Mouse (Mus musculus): ENCODE data around the gene Dlg2. TPM values are rescaled to one million over a fixed set of nuclear protein-coding genes. Genes with fewer than 3 reads are reported as not detected.

Dlg2 gene
- polyA plus RNA-seq, 1 experiment from 2014 or later = 28.5 TPM

DNA sequence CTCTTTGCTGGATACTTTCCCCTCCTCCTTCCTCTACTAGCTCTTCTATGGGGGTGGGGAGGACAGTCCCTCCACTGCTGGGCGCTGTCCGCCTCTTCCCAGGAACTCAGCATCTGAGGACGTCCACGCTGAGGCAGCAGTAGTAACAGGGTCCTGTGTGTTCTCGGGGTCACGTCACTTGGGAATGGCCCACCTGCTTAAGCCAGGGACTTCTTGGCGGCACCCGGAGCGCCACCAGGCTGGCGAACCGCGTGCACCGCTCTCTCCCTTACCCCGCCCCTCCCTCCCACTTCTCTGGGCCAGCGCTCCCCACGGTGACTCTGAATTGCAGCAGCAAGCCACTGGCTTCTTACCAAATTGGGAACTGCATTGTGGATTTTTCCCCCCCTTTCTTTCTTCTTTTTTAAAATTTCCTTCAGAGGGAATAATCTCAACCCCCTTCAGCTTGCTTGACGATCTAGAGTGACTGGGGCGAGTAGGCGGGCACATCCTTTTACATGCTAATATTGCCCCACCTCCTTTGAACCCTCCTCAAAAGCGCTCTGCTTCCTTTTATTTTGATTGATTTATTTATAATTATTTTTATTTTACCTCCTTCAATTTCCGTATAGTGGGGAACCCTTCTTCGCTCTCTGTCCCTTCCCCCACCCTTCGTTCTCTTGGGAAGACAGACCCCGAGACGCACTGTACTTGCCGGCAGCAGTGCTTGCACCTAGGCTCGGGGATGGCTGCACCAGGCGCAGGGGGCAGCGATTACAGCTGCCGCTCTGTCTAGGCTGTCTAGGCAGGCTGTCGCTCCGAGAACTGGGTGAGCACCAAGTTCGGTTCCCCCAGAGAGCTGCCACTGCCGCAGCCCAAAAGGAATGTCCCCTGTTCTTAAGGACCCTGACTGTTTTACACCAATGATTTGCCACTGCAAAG, 785.8 kb downstream of the Dlg2 start:
- H3K4me3 ChIP-seq = peak overlapping the region; percentile 60
- H3K36me3 ChIP-seq = no peaks in the 10 kb centered on the region
- H3K9ac ChIP-seq = peak overlapping the region; percentile 61
- peaks cover 8% of the 10 kb centered on the region; the same call in 1 of the 2 replicates for H3K4me1 ChIP-seq (replicated peaks)
- H3K27ac ChIP-seq (replicated peaks) = peak overlapping the region; percentile 73
- H3K9me3 ChIP-seq = no peaks in the 10 kb centered on the region
- under 1% methylated on average over 34 of the region's 34 CpGs for WGBS
- H3K4me2 ChIP-seq = peak overlapping the region; percentile 73
- H3K27me3 ChIP-seq = no peaks in the 10 kb centered on the region
- peak; percentile 93 for ATAC-seq (ENCODE audit: low FRiP score, low read depth)

DNA sequence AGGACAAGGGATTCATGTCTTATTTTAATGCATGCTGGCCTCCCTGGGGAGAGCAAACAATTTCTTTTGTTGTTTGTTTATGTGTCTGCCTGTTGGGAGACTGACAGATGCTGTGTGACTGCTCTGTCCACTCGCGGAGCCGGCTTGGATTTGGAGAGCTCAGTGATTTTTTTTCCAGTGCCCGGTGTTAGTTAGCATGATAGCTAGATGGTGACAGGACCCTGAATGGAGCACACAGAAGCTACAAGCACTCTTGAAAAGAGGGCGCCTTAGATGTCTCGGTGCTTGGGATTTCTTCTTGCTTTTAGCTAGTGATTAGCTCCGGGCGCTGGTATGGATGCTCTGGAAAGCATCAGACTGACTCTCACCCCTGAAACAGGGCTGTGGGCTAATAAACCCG, 786.5 kb downstream of the Dlg2 start:
- no peaks in the 10 kb centered on the region for H3K36me3 ChIP-seq
- H3K9me3 ChIP-seq = no peaks in the 10 kb centered on the region
- WGBS = 5% methylated on average over 9 of the region's 9 CpGs
- H3K27me3 ChIP-seq = no peaks in the 10 kb centered on the region
- peak overlapping the region; percentile 73 for H3K4me2 ChIP-seq
- H3K27ac ChIP-seq (replicated peaks) = peak overlapping the region; percentile 73
- H3K4me1 ChIP-seq (replicated peaks) = peaks cover 8% of the 10 kb centered on the region; the same call in 1 of the 2 replicates
- H3K9ac ChIP-seq = peak overlapping the region; percentile 61
- ATAC-seq (ENCODE audit: low FRiP score, low read depth) = peak; percentile 16; the same call in 1 of the 2 replicates
- H3K4me3 ChIP-seq = peak overlapping the region; percentile 60

DNA sequence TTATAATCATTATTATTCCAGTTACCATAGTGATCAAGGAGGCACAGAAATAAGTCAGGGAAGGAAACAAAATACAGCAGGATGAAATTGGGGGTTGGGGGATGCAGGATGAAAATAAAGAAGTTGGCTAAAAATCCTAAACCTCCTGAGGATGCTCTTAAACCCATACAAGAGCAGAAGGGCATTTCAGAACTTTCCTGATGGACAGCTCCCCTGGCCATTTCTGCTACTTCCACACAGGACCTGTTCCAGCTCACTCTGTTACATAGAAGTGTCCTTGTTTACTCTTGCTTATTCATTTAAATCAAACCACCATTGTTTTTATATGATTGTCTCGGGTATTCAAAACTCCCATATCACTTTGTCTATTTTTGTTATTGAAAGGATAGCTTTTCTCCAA, 791.3 kb downstream of the Dlg2 start:
- Histone ChIP-seq H3K4me3 (no peak overlapping the region), H3K9me3 (no peaks in the 10 kb centered on the region), H3K27ac (replicated peaks) (no peak overlapping the region), H3K9ac (no peak overlapping the region), H3K4me1 (replicated peaks) (no peaks in the 10 kb centered on the region; the same call in 1 of the 2 replicates), H3K36me3 (no peaks in the 10 kb centered on the region), H3K4me2 (no peak overlapping the region), H3K27me3 (no peaks in the 10 kb centered on the region)
- WGBS = 43% methylated on average over 1 of the region's 1 CpGs
- ATAC-seq (ENCODE audit: low FRiP score, low read depth) = no peak

DNA sequence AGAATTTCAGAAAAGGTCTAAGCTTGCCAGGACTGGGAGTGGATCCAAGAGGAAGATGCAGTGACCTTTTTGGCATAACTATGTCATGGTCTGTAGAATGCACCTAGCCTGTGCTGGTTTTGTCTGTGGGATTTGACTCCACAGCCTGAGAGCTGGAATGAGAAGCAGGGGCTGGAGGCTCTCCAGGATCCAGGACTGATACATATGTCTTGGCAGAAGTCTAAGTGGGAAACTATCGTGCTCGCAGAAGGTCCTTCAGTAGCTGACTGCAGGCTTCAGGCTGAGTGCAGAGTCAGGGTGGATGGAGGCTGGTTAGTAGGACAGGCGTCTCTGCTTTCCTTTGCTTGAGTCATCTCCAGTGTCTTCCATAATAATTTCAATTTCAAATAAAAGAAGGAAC, 807.7 kb downstream of the Dlg2 start:
- no peaks in the 10 kb centered on the region for H3K36me3 ChIP-seq
- H3K9ac ChIP-seq = no peak overlapping the region
- H3K27ac ChIP-seq (replicated peaks) = no peak overlapping the region
- no peaks in the 10 kb centered on the region for H3K4me1 ChIP-seq (replicated peaks)
- no peak overlapping the region for H3K4me3 ChIP-seq
- no peak overlapping the region for H3K4me2 ChIP-seq
- no peaks in the 10 kb centered on the region for H3K27me3 ChIP-seq
- no peak for ATAC-seq (ENCODE audit: low FRiP score, low read depth)
- 86% methylated on average over 3 of the region's 3 CpGs for WGBS
- no peaks in the 10 kb centered on the region for H3K9me3 ChIP-seq

DNA sequence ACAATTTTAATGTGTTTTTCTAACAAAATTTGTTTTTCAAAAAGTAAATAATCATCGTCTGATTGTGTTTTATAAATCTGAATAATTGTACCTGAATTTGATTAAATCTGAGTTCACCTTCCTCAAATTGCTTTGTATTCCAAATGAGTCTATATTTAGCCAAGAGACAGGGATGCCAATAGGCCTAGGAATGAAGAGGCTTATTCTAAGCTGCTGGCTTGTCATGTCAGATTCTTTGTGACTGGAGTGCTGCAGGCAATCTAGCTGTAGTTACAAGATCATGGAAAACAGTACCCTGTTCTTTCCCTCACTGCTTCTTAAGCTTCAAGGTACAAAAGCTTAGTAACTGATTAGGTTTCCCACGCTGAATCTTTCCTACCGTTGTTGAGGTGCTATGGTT, 811.9 kb downstream of the Dlg2 start:
- no peaks in the 10 kb centered on the region for H3K9me3 ChIP-seq
- no peak for ATAC-seq (ENCODE audit: low FRiP score, low read depth)
- 76% methylated on average over 3 of the region's 3 CpGs for WGBS
- no peaks in the 10 kb centered on the region for H3K27me3 ChIP-seq
- H3K4me1 ChIP-seq (replicated peaks) = no peaks in the 10 kb centered on the region
- H3K4me3 ChIP-seq = no peak overlapping the region
- no peak overlapping the region for H3K27ac ChIP-seq (replicated peaks)
- no peaks in the 10 kb centered on the region for H3K36me3 ChIP-seq
- no peak overlapping the region for H3K4me2 ChIP-seq
- H3K9ac ChIP-seq = no peak overlapping the region

DNA sequence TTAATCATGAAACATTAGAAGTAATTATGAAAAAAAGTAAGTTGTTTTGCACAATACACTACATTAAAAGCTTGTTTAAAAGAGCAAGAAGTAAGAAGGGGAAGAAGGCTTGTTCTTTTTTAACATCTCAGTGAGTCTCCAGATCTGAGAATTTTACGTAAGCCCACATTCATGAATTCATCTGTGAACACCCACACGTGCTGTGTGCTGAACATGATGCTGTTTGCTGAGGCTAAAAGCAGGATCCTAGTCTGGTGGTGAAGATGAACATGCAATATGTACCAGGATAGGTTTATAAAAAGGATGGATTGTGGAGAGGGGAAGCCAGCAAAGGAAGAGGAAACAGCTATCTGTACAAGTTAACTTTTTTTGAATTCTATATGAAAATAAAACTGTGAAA, 819.7 kb downstream of the Dlg2 start:
- H3K4me3 ChIP-seq = no peak overlapping the region
- no peaks in the 10 kb centered on the region for H3K27me3 ChIP-seq
- WGBS = 80% methylated on average over 2 of the region's 2 CpGs
- H3K9me3 ChIP-seq = no peaks in the 10 kb centered on the region
- H3K9ac ChIP-seq = no peak overlapping the region
- H3K4me1 ChIP-seq (replicated peaks) = no peaks in the 10 kb centered on the region
- H3K27ac ChIP-seq (replicated peaks) = no peak overlapping the region
- ATAC-seq (ENCODE audit: low FRiP score, low read depth) = no peak
- H3K36me3 ChIP-seq = no peaks in the 10 kb centered on the region
- no peak overlapping the region for H3K4me2 ChIP-seq

DNA sequence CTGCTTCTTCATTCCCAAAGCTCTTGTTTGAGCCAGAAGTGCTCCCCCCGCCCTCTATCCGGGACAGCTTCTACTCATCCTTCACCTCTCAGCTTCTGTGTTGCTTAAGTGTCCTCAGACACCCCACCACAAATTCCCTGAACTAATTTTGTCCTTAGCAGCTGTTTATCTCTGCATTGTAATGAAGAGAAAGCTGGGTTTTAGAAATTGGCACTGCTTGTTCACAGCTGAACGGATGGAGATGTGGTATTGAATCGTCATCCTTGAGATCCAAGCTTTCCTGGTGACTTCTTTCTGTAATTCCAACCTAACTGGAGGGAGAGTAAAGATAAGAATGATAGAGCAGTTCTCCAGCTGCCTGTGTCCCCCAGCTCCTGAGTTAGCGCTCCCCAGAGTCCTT, 834.7 kb downstream of the Dlg2 start:
- Histone ChIP-seq H3K4me1 (replicated peaks) (no peaks in the 10 kb centered on the region), H3K27ac (replicated peaks) (no peak overlapping the region), H3K27me3 (no peaks in the 10 kb centered on the region), H3K4me3 (no peak overlapping the region), H3K9me3 (no peaks in the 10 kb centered on the region), H3K36me3 (no peaks in the 10 kb centered on the region), H3K9ac (no peak overlapping the region), H3K4me2 (no peak overlapping the region)
- ATAC-seq (ENCODE audit: low FRiP score, low read depth) = no peak
- WGBS = 82% methylated on average over 5 of the region's 5 CpGs

DNA sequence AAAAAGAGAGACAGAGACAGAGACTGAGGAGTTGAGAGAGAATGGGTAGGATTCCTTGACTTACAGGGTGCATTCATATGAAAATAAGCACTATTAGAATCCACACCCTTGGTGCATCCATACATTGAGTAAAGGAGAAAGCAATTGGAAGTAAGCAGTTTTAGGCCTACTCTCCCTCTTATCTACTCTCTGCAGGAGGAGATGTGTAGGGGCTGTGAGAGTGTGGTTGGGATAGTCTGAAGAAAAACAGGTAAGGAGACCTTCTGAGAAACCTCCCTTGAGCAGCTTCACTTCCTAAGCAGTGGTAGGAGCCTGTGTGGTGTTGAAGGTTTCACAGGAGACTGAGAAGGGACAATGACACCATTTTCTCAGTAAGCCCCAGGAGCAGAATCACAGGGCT, 868.6 kb downstream of the Dlg2 start:
- Histone ChIP-seq H3K4me1 (replicated peaks) (no peaks in the 10 kb centered on the region), H3K9me3 (no peaks in the 10 kb centered on the region), H3K27me3 (no peaks in the 10 kb centered on the region), H3K36me3 (no peaks in the 10 kb centered on the region), H3K4me3 (no peak overlapping the region), H3K9ac (no peak overlapping the region), H3K27ac (replicated peaks) (no peak overlapping the region), H3K4me2 (no peak overlapping the region)
- no peak for ATAC-seq (ENCODE audit: low FRiP score, low read depth)

DNA sequence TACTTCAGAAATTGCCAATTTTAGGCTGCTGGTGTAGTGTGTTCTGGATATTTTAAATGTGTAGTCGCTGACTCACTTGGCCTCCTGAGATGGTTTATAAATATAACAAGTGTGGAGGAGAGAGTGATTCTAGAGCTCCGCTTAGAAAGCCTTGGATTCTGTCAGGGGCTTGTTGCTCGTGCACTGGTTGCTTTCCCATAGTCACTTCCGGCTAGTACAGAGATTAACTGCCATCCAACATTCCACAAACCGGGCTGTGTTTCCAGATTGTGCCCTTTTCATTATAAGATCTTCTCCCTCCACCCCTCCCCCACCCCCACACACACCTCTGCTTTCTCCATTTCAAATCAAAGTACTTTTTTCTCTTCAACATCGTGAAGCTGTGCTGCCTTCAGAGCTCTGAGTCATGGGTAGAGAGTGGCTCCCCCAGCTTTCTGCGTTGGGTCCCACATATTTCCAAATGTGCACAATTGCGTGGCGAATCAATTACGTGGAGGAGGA, 893.4 kb downstream of the Dlg2 start:
- Histone ChIP-seq H3K36me3 (no peaks in the 10 kb centered on the region), H3K9ac (no peak overlapping the region), H3K4me1 (replicated peaks) (no peaks in the 10 kb centered on the region), H3K4me2 (no peak overlapping the region), H3K9me3 (no peaks in the 10 kb centered on the region), H3K27me3 (no peaks in the 10 kb centered on the region), H3K27ac (replicated peaks) (no peak overlapping the region), H3K4me3 (no peak overlapping the region)
- no peak for ATAC-seq (ENCODE audit: low FRiP score, low read depth)
- 56% methylated on average over 10 of the region's 10 CpGs for WGBS

DNA sequence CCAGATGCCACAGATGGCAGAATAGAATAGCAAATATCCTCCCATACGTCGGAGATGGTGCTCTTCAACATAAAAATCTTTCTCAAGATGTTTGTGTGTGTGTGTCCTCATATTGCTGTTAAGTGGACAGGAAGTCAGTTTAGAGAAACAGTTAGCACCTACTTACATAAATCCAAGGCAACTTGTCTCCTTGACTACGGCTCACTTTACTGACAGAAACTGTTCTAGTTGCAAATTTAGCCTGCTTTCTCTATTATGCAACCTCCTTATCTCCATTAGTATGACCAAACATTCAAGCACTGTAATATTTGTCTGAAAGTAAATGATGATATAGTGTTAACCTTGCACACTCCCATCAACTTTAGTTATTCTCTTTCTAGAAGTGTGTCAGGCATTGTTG, 905.8 kb downstream of the Dlg2 start:
- Histone ChIP-seq H3K4me3 (no peak overlapping the region), H3K27ac (replicated peaks) (no peak overlapping the region), H3K4me2 (no peak overlapping the region), H3K9ac (no peak overlapping the region), H3K36me3 (no peaks in the 10 kb centered on the region), H3K4me1 (replicated peaks) (no peaks in the 10 kb centered on the region), H3K27me3 (no peaks in the 10 kb centered on the region), H3K9me3 (no peaks in the 10 kb centered on the region)
- ATAC-seq (ENCODE audit: low FRiP score, low read depth) = no peak
- 84% methylated on average over 3 of the region's 3 CpGs for WGBS

DNA sequence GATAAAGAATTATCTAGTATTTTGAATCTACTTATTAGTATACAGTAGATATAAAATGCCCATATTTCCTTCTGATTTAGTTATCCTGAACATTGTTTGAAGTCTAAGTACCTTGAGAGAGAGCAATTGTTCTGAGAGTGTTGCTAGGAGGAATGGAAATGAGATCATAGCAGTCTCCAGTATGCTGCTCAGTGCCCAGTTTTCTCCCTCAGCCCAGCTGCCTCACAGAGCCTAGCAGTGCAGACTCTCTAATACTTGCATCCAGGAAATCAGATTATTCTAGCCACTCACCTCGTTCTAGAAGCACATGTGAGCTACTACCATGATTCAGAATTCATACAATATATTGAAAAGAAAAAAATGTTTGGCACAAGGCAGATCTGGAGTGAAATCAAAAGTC, 907.4 kb downstream of the Dlg2 start:
- Histone ChIP-seq H3K4me3 (no peak overlapping the region), H3K4me1 (replicated peaks) (no peaks in the 10 kb centered on the region), H3K9me3 (no peaks in the 10 kb centered on the region), H3K36me3 (no peaks in the 10 kb centered on the region), H3K4me2 (no peak overlapping the region), H3K27me3 (no peaks in the 10 kb centered on the region), H3K9ac (no peak overlapping the region), H3K27ac (replicated peaks) (no peak overlapping the region)
- no peak for ATAC-seq (ENCODE audit: low FRiP score, low read depth)
- 51% methylated on average over 1 of the region's 1 CpGs for WGBS

DNA sequence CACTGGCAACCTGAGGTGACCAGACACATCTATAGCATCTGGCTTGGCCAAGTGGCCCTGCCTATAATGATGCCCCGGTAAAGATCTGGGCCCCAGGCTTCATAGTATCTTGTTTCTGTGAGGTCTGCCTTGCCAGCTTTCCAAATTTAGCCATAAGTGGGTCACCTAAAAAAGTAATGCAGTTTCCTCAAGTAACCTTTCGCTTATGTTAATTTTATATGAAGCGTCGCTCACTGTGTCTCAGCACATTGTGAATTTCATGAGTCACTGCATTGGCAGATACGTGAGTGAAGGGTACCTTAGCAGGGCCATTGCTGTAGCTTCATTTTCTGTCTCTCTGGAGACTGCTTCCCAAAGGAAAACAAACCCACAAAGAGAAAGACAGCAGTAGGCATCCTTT, 912.8 kb downstream of the Dlg2 start:
- H3K27me3 ChIP-seq = no peaks in the 10 kb centered on the region
- no peak overlapping the region for H3K4me3 ChIP-seq
- ATAC-seq (ENCODE audit: low FRiP score, low read depth) = no peak
- H3K36me3 ChIP-seq = no peaks in the 10 kb centered on the region
- H3K27ac ChIP-seq (replicated peaks) = no peak overlapping the region
- WGBS = 80% methylated on average over 5 of the region's 5 CpGs
- H3K4me2 ChIP-seq = no peak overlapping the region
- H3K9ac ChIP-seq = no peak overlapping the region
- H3K4me1 ChIP-seq (replicated peaks) = no peaks in the 10 kb centered on the region
- H3K9me3 ChIP-seq = no peaks in the 10 kb centered on the region
